Mouse (Mus musculus) left cerebral cortex, postnatal 25 days (tissue): Measurements from ENCODE around the gene Crispld2. TPM values are rescaled to one million over a fixed set of nuclear protein-coding genes. Genes with fewer than 3 reads are reported as not detected.

Source experiments
- DNase-seq, 2 experiments: peaks; one replicate each; pipeline ENCODE4 v3.0.0; 2022; ENCODE audit warnings: low spot score in 2 of 2, mixed read lengths in 1 of 2
- intact Hi-C: fragments of 180-260 bp; cut with DNase I; formaldehyde crosslinking; loops from one replicate; pipeline ENCODE4 v1.15.1; 2025
- total RNA-seq, 2 experiments: library from RNA; stranded (reverse); gene quantifications; 2 replicates each; pipeline ENCODE4 v1.2.3; 2021

Crispld2 gene
- total RNA-seq, 2 experiments from 2014 or later = 2.1 to 2.5 TPM

DNA sequence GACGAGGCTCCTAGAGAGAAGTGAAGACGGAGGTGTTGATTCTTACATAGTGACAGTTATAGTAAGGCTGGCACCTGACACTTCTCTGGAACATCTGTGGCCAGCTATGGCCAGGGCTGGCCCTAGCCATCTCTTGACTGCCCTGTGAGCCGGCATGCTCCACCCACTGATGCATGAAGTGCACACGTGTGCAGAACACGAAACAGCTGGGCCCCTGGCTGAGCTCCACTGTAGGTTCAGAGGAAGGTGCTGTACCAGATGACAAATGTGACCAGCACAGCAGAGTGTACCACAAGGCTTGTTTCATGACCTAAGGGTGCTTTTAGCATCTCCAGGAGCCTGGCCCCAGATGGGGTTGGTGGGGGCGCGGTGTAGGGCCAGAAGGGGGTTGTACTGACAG, 1.9 kb downstream of the Crispld2 start:
- intact Hi-C loops = loop anchor here (5.0 kb wide), 1 partner anchor 78 kb away; no protein-coding TSS in a partner anchor
- no peak for DNase-seq

- DNase-seq = no peak
- intact Hi-C loops = loop anchor here (5.0 kb wide), 1 partner anchor 78 kb away; no protein-coding TSS in a partner anchor
Observed at GRCm38 (mm10) chr8:119994556-119994955, 2.3 kb downstream of the Crispld2 start.

GRCm38 (mm10) chr8:119997266-119997665, 5.0 kb downstream of the Crispld2 start:
- intact Hi-C loops = no loop called here

GRCm38 (mm10) chr8:120000461-120000860, 8.2 kb downstream of the Crispld2 start:
- intact Hi-C loops = no loop called here

More at GRCm38 (mm10) chr8:119997266-119997665, 5.0 kb downstream of the Crispld2 start:
- no peak for DNase-seq

GRCm38 (mm10) chr8:120001712-120002111, 9.5 kb downstream of the Crispld2 start:
- intact Hi-C loops = no loop called here

More at GRCm38 (mm10) chr8:120000461-120000860, 8.2 kb downstream of the Crispld2 start:
- no peak for DNase-seq

GRCm38 (mm10) chr8:120002348-120002747, 10.1 kb downstream of the Crispld2 start:
- intact Hi-C loops = no loop called here
- no peak for DNase-seq

More at GRCm38 (mm10) chr8:120001712-120002111, 9.5 kb downstream of the Crispld2 start:
- DNase-seq = no peak

DNA sequence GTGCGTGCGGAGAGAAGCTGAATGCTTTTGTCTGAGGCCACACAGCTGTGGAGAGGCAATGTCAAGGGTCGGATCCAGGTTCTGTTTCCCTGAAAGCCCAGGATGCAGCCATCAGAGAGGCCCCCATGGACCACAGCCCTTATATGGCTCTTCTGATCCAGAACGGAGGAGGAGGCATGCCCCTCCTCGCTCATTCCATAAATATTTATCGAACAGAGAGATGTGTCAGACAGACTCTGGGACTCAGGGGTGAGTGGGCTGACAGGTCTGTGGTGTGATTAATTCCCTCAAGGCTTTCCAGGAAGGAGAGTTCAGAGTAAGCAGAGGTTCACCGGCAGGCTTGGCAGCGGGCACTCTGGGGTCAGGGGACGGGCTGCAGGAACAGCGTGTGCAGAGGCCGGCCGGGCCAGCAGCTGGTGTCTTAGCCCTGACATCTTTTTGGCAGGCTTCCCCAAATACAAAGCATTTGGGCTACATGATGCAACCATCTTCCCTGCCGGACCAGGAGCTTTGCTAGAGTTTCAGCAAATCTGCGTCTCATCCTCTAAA, 12.0 kb downstream of the Crispld2 start:
- no peak for DNase-seq
- intact Hi-C loops = no loop called here

- DNase-seq = no peak
- intact Hi-C loops = no loop called here
Observed at GRCm38 (mm10) chr8:120004705-120005381, 12.6 kb downstream of the Crispld2 start.

- DNase-seq = no peak
- intact Hi-C loops = no loop called here
Observed at GRCm38 (mm10) chr8:120006645-120007160, 14.5 kb downstream of the Crispld2 start.

GRCm38 (mm10) chr8:120007178-120007577, 14.9 kb downstream of the Crispld2 start:
- DNase-seq = no peak
- intact Hi-C loops = no loop called here

DNA sequence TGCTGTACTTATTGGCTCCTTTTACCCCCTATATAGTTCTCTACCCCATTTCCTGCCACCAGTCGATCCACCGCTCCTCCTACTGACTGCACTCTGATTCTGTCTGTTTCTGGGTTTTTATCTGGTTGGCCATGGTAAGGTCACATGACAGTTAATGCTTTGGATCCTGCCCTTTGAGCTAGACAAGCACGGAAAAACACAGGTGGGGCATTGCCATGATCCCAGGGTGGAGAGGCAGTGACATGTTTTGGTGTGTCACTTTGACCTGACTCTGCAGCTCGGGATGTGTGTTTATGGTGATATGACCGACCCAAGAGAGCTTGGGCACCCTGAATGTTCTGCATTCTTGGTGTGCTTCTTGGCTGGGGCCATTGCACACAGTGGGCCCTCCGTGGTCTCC, 17.0 kb downstream of the Crispld2 start:
- no peak for DNase-seq
- intact Hi-C loops = no loop called here

DNA sequence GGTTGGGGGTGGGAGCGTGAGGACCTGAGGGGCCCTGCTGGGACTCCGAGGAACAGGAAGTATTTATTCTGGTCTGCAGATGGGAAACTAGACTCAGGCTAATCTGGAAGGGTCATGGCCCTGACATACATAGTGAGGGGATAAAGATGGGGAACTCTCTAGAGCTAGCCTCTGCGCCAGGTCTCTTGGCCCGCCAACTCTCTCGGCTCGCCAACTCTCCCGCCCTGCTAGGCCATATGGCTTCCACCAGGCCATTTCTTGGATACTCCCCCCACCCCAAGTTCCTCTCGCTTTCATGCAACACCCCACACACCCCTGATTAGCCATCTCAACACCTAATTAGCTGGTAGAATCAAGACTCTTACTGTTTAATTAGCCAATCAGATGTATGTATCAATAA, 20.3 kb downstream of the Crispld2 start:
- no peak for DNase-seq
- intact Hi-C loops = no loop called here

- DNase-seq = no peak
- intact Hi-C loops = no loop called here
Observed at GRCm38 (mm10) chr8:120012927-120013326, 20.7 kb downstream of the Crispld2 start.

GRCm38 (mm10) chr8:120014267-120015023, 22.2 kb downstream of the Crispld2 start:
- intact Hi-C loops = no loop called here
- DNase-seq = no peak

- no peak for DNase-seq
- intact Hi-C loops = no loop called here
Observed at GRCm38 (mm10) chr8:120015916-120016315, 23.7 kb downstream of the Crispld2 start.

GRCm38 (mm10) chr8:120016424-120016823, 24.2 kb downstream of the Crispld2 start:
- no peak for DNase-seq
- intact Hi-C loops = no loop called here

DNA sequence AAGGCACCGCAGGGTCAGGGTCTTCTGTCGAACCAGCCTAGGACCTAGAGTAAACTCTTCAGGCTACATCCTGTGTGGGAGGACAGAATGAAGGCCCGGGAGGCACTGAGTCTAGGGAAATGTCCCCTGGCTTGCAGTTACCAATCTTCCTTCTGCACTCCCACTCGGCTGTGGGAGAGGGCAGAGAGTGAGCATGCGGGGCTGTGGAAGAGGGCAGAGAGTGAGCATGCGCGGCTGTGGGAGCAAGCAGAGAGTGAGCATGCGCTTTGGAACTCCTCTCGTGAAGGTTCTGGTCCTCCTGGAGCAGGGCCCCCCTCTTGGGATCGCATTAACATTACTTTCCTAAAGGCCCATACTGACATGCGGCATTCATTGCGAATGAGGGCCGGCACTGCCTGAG, 25.1 kb downstream of the Crispld2 start:
- intact Hi-C loops = no loop called here
- no peak for DNase-seq

- intact Hi-C loops = no loop called here
- DNase-seq = no peak
Observed at GRCm38 (mm10) chr8:120017786-120018185, 25.5 kb downstream of the Crispld2 start.

- intact Hi-C loops = no loop called here
- no peak for DNase-seq
Observed at GRCm38 (mm10) chr8:120018379-120018778, 26.1 kb downstream of the Crispld2 start.

DNA sequence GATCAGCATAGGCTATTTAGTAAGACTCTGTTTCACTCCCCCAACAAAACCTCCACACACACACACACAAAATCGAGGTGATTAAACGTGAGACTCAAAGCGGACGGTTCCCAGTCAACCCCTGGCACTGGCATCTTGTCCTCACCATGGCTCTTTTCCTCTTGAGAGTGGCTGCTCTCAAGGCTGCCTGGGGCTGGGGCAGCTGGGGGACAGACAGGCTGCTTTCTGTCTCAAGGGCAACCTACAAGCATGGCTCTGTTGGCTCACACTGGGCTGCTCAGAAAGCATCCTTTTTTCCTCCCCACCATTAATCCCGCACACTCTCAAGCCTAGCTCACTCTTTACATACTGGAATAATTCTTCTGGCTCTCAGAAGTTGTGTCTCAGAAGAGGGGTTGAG, 27.1 kb downstream of the Crispld2 start:
- DNase-seq = no peak
- intact Hi-C loops = no loop called here
